Mouse (Mus musculus): Measurements from ENCODE around the gene Zbtb40. TPM values are rescaled to one million over a fixed set of nuclear protein-coding genes. Genes with fewer than 3 reads are reported as not detected.

Gene Zbtb40
- polyA plus RNA-seq, 1 experiment from 2014 or later: 1.5 TPM

- peak overlapping the region; percentile 29 for H3K4me2 ChIP-seq
These were observed 118.1 kb downstream of the Zbtb40 start for GRCm38 (mm10) chr4:136930474-136930873.

More at GRCm38 (mm10) chr4:136930474-136930873, 118.1 kb downstream of the Zbtb40 start:
- H3K27me3 ChIP-seq: peaks cover 26% of the 10 kb centered on the region
- DNase-seq (peak; percentile 66), ATAC-seq (ENCODE audit: low read depth) (peak; percentile 96)
- H3K9me3 ChIP-seq (replicated peaks): no peaks in the 10 kb centered on the region
- H3K27ac ChIP-seq: peak overlapping the region; percentile 79
- H3K9ac ChIP-seq: peak overlapping the region; percentile 26; the same call in 1 of the 2 replicates
- H3K36me3 ChIP-seq: no peaks in the 10 kb centered on the region
- H3K4me3 ChIP-seq (replicated peaks): no peak overlapping the region
- WGBS (ENCODE audit: insufficient replicate concordance): 47% methylated on average over 8 of the region's 8 CpGs
- H3K4me1 ChIP-seq (replicated peaks): peaks cover 42% of the 10 kb centered on the region

Other genes starting within 250 kb of the Zbtb40 start
- 0.36 and 0.50 TPM in 2 replicates for gene Ephb2, start 212.8 kb downstream of the Zbtb40 start, polyA plus RNA-seq (2015; fragmentation: Nextera tagmentation; extraction: Ambion mirVana)
- 67.4 and 70.9 TPM in 2 replicates for gene C1qb, start 162.6 kb downstream of the Zbtb40 start, polyA plus RNA-seq (2015; fragmentation: Nextera tagmentation; extraction: Ambion mirVana)
- gene C1qc, start 155.7 kb downstream of the Zbtb40 start, polyA plus RNA-seq (2015; fragmentation: Nextera tagmentation; extraction: Ambion mirVana): 31.3 and 33.0 TPM in 2 replicates
- 31.9 and 35.0 TPM in 2 replicates for gene C1qa, start 150.0 kb downstream of the Zbtb40 start, polyA plus RNA-seq (2015; fragmentation: Nextera tagmentation; extraction: Ambion mirVana)
- 0.10 and 0.14 TPM in 2 replicates for gene Epha8, start 92.0 kb downstream of the Zbtb40 start, polyA plus RNA-seq (2015; fragmentation: Nextera tagmentation; extraction: Ambion mirVana)
- gene Wnt4, start 228.7 kb upstream of the Zbtb40 start, polyA plus RNA-seq (2015; fragmentation: Nextera tagmentation; extraction: Ambion mirVana): 0.12 and 0.22 TPM in 2 replicates

All from liver, embryonic 13.5 days (tissue).